Mouse (Mus musculus) E14TG2a.4 (cell line): ENCODE results near the gene Slc6a6.
A peak's percentile ranks its signal among the peaks of the same experiment; 100 is the strongest.

Experiments used
- H3K27me3 ChIP-seq: 2 replicates; pipeline ENCODE4 v1.6.1; 2014; ENCODE audit warnings: low read length, control low read depth; ENCODE audit not compliant: insufficient read depth
- H3K36me3 ChIP-seq: 2 replicates; pipeline ENCODE4 v1.6.1; 2014; ENCODE audit warnings: low read length, control low read depth; ENCODE audit not compliant: insufficient read depth
- H3K4me1 ChIP-seq: replicated peaks from 2 replicates; pipeline ENCODE4 v1.6.1; 2014; ENCODE audit warnings: low read depth, low read length, control low read depth
- H3K4me3 ChIP-seq: replicated peaks from 2 replicates; pipeline ENCODE4 v1.5.1; 2014; ENCODE audit warnings: mild to moderate bottlenecking, low read length
- H3K9me3 ChIP-seq: 2 replicates; pipeline ENCODE4 v1.6.1; 2014; ENCODE audit warnings: low read length, control low read depth
- CTCF ChIP-seq: conservative IDR thresholded peaks from 2 replicates; pipeline ENCODE4 v1.5.1; 2014; ENCODE audit warnings: low read length
- NANOG ChIP-seq: IDR thresholded peaks from 2 replicates; pipeline ENCODE4 v1.6.1; 2014; ENCODE audit warnings: borderline replicate concordance, low read length, mixed read lengths
- POU5F1 ChIP-seq: IDR thresholded peaks from 2 replicates; pipeline ENCODE4 v1.6.1; 2014; ENCODE audit warnings: low read length, borderline replicate concordance

The Slc6a6 gene

GRCm38 (mm10) chr6:91665267-91665666, 18.6 kb upstream of the Slc6a6 start:
- H3K9me3 ChIP-seq = no peaks in the 10 kb centered on the region
- TF ChIP-seq NANOG (no peak), POU5F1 (no peak)
- H3K27me3 ChIP-seq = no peaks in the 10 kb centered on the region
- no peaks in the 10 kb centered on the region for H3K36me3 ChIP-seq
- H3K4me3 ChIP-seq = no peak overlapping the region
- H3K4me1 ChIP-seq = peaks cover 73% of the 10 kb centered on the region

DNA sequence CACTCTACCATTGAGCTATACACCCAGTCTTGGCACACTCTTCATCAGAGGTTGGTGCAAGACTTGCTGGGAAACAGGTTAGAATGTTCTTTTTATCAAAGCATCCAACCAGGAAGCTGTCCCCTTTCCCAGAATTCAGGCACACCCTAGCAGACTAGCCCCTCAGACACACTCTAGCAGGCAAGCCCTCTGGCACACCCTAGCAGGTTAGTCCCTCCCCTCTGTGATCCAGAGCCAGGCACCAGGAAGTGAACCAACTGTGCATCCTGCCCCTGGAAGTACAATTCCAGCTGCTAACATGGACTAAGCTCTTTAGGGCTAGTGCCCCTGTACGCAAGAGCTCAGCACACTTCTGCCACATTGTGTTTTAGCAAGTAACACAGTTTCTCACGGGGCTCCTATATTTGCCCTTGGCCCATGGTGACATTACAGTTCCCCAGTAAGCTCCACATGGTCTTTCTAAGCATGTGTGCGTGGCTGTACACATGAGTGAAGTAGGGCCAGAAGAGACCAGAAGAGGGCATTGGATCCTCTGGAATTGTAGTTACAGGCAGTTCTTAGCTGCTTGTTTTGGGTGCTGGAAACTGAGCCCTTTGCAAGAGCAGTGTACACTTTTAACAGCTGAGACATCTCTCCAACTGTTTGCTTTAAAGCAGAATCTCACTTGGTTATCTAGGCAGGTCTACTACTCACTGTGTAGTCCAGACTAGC, 17.7 kb upstream of the Slc6a6 start:
- H3K27me3 ChIP-seq = no peaks in the 10 kb centered on the region
- TF ChIP-seq CTCF = no peak
- TF ChIP-seq NANOG = no peak
- no peak for TF ChIP-seq POU5F1
- H3K4me3 ChIP-seq = no peak overlapping the region
- no peaks in the 10 kb centered on the region for H3K36me3 ChIP-seq
- H3K4me1 ChIP-seq = peaks cover 74% of the 10 kb centered on the region
- H3K9me3 ChIP-seq = no peaks in the 10 kb centered on the region

DNA sequence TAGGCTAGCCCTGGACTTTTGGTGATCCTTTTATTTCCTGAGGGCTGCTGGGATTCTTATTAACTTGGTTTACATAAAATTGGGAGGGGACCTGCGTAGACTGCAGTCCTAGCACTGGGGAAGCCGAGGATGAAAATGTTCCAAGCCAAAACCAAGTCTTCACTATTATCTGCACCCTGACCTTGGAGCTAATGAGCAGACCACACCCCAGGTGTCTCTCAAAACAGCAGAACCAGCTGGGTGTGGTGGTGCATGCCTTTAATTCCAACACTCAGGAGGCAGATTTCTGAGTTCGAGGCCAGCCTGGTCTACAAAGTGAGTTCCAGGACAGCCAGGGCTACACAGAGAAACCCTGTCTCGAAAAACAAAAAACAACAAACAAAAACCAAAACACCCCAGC, 16.7 kb upstream of the Slc6a6 start:
- Histone ChIP-seq H3K4me3 (no peak overlapping the region), H3K9me3 (no peaks in the 10 kb centered on the region), H3K36me3 (no peaks in the 10 kb centered on the region), H3K4me1 (peaks cover 83% of the 10 kb centered on the region), H3K27me3 (no peaks in the 10 kb centered on the region)
- no peak for TF ChIP-seq CTCF
- TF ChIP-seq POU5F1 = no peak
- no peak for TF ChIP-seq NANOG

GRCm38 (mm10) chr6:91668276-91668675, 15.6 kb upstream of the Slc6a6 start:
- Histone ChIP-seq H3K4me3 (peak overlapping the region; percentile 1; the same call in 1 of the 2 replicates), H3K9me3 (no peaks in the 10 kb centered on the region), H3K36me3 (no peaks in the 10 kb centered on the region), H3K4me1 (peaks cover 91% of the 10 kb centered on the region), H3K27me3 (no peaks in the 10 kb centered on the region)
- TF ChIP-seq CTCF (no peak), NANOG (no peak), POU5F1 (no peak)

GRCm38 (mm10) chr6:91669270-91669669, 14.6 kb upstream of the Slc6a6 start:
- Histone ChIP-seq H3K4me1 (peaks cover 86% of the 10 kb centered on the region), H3K27me3 (no peaks in the 10 kb centered on the region), H3K4me3 (no peak overlapping the region), H3K36me3 (no peaks in the 10 kb centered on the region), H3K9me3 (no peaks in the 10 kb centered on the region)
- TF ChIP-seq CTCF (no peak), NANOG (no peak), POU5F1 (no peak)

- H3K4me3 ChIP-seq = no peak overlapping the region
Measured at GRCm38 (mm10) chr6:91670224-91670623, 13.6 kb upstream of the Slc6a6 start.

DNA sequence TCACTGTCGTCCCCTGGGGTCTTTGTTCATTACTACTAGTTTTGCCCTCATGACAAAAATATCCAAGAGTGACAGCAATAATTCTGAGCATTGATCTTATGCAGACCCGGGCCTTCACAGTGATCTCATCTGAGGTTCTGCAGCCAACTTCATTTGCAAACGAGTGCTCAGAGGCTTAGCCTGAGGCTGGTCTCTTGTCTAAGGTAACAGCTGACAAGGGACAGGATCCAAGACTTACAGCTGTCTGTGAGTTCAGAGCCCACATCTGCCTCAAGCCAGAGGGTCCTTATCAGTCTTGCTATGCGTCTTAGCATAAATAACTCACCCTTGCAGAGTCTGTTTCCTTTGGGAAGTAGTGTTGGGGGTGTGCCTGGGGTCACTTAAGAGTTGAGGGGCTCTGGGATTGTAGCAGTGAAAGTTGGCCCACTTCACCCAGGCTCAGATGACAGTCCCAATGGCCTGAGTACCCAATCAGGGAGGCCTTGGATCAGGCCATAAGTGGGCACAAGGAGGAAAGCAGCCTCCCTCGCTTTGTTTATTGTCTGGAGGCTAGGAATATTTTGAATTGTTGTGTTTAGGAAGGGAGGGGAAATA, 9.0 kb upstream of the Slc6a6 start:
- Histone ChIP-seq H3K4me3 (no peak overlapping the region), H3K4me1 (peaks cover 80% of the 10 kb centered on the region), H3K9me3 (no peaks in the 10 kb centered on the region), H3K36me3 (no peaks in the 10 kb centered on the region), H3K27me3 (no peaks in the 10 kb centered on the region)
- TF ChIP-seq NANOG (no peak), CTCF (no peak), POU5F1 (no peak)

More at GRCm38 (mm10) chr6:91670224-91670623, 13.6 kb upstream of the Slc6a6 start:
- Histone ChIP-seq H3K9me3 (no peaks in the 10 kb centered on the region), H3K27me3 (no peaks in the 10 kb centered on the region), H3K36me3 (no peaks in the 10 kb centered on the region), H3K4me1 (peaks cover 86% of the 10 kb centered on the region)
- TF ChIP-seq NANOG = no peak

DNA sequence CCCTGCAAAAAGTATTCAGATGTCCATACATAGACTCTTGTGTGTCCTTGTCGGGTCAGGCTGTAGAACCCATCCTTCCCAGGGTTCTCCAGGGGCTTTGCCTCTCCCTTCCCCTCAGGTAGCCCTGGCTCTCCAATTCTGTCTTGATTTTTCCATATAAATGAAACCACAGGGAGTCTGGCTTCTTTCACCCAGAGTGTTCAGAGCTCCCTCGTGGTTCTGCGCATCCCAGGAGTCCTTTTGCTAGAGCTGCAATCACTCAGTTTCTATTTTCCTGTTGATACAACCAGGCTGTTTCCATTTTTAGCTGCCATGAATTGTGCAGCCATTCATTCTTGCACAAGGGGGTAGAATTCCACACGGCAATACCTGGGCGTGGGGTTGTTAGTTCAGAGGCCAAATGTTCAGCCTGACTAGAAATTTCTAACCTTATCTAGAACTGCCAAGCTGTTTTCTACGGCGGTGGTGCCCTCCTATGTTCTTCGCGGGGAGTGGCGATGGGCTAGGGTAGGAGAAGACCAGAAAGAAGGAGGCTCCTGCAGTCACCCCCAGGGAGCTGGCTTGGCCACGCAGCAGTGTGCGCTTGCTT, 5.3 kb upstream of the Slc6a6 start:
- peak overlapping the region; percentile 71 for H3K4me3 ChIP-seq
- no peak for TF ChIP-seq POU5F1
- TF ChIP-seq NANOG = no peak
- no peak for TF ChIP-seq CTCF
- no peaks in the 10 kb centered on the region for H3K27me3 ChIP-seq
- H3K4me1 ChIP-seq = peaks cover 78% of the 10 kb centered on the region
- no peaks in the 10 kb centered on the region for H3K36me3 ChIP-seq
- no peaks in the 10 kb centered on the region for H3K9me3 ChIP-seq

GRCm38 (mm10) chr6:91679095-91679577, 4.7 kb upstream of the Slc6a6 start:
- peaks cover 78% of the 10 kb centered on the region for H3K4me1 ChIP-seq
- peak overlapping the region; percentile 71 for H3K4me3 ChIP-seq
- TF ChIP-seq CTCF = no peak
- no peak for TF ChIP-seq NANOG
- no peak for TF ChIP-seq POU5F1
- H3K36me3 ChIP-seq = no peaks in the 10 kb centered on the region
- H3K27me3 ChIP-seq = no peaks in the 10 kb centered on the region
- H3K9me3 ChIP-seq = no peaks in the 10 kb centered on the region
